In the genomic region with DNA sequence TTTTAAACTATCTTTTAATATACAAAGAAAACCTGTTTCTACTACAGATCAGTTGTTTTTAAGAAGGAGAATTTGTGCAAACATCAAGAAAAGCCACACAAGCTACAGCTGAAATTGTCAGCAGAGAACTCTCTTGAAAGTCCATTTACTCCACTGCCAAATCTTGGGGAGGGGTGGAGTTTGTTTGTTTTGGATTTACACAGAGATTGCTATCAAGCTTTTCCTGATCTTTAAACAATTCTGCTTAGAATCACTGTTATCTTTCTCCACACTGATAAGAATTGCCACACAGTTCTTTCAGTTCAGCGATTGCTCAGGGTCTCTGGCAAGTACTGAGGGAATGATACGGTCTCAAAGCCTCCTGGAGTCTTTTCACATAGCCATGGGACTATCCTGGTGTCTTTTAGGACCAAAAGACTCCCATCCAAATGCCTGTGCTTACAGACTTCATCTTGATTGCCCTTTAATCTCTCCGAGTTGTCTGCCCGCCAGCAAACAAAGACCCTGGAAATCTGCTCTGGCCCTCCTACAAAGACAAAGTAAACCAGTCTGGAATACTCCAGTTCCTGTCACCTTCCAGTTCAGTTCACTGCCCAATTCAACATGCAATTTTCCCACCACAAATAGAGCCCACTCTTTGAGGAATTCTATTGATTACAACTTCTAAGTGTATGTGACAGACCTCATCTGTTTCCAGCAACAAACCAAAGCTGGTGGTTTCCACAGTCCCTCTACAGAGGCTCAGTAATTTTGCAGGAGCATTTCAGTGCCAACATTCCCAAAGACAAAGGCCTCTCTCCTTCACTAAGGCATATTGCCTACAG, we compare ENCODE assay signal across 17 mouse cellular contexts. TPM values are rescaled to one million over a fixed set of nuclear protein-coding genes. Genes with fewer than 3 reads are reported as not detected.
A peak's percentile ranks its signal among the peaks of the same experiment; 100 is the strongest.
DNase-seq lines count a peak whose midpoint lies in the region; ATAC-seq lines count a peak whose summit lies in the region.
"Had no signal": no experiment of that assay in that cellular context is flagged by ENCODE, and none has a peak within 500 bp of the region (broad histone marks: within the 10 kb centered on the region; RNA-seq: fewer than 3 reads in every experiment).

No protein-coding gene starts in this region.

- H3K4me2 ChIP-seq in hindbrain, embryonic 11.5 days (replicated peaks; ENCODE audit: low read depth, low read length) = no peak overlapping the region
- H3K4me2 ChIP-seq in hindbrain, embryonic 15.5 days = no peak overlapping the region
- H3K4me2 ChIP-seq in neural tube, embryonic 13.5 days = no peak overlapping the region
- no peak overlapping the region for H3K4me2 ChIP-seq in intestine, embryonic 15.5 days (replicated peaks)
- H3K4me2 ChIP-seq: embryonic facial prominence, embryonic 15.5 days had no signal

- H3K27ac ChIP-seq in hindbrain, embryonic 11.5 days (ENCODE audit: low read depth, low read length) = no peak overlapping the region
- H3K27ac ChIP-seq in hindbrain, embryonic 10.5 days = no peak overlapping the region
- H3K27ac ChIP-seq in hindbrain, embryonic 15.5 days (replicated peaks) = no peak overlapping the region
- no peak overlapping the region for H3K27ac ChIP-seq in neural tube, embryonic 13.5 days (replicated peaks)
- H3K27ac ChIP-seq in intestine, embryonic 15.5 days = no peak overlapping the region
- H3K27ac ChIP-seq: embryonic facial prominence, embryonic 15.5 days had no signal

- no peak for ATAC-seq in hindbrain, embryonic 11.5 days (ENCODE audit: low FRiP score)
- ATAC-seq in hindbrain, embryonic 15.5 days (ENCODE audit: low FRiP score, low read depth) = peak; percentile 51; the same call in 1 of the 2 replicates
- ATAC-seq in neural tube, embryonic 13.5 days (ENCODE audit: low read depth) = peak; percentile 49
- no peak for ATAC-seq in cerebellum, adult (ENCODE audit: insufficient number of reproducible peaks, low FRiP score, low TSS enrichment)
- ATAC-seq in intestine, embryonic 15.5 days = no peak

- H3K27me3 ChIP-seq in hindbrain, embryonic 11.5 days (ENCODE audit: control insufficient read depth, insufficient read depth, low read length) = peaks cover 23% of the 10 kb centered on the region; the same call in 1 of the 2 replicates
- peaks cover 78% of the 10 kb centered on the region for H3K27me3 ChIP-seq in hindbrain, embryonic 10.5 days (ENCODE audit: insufficient read depth, poor library complexity, severe bottlenecking)
- peaks cover 34% of the 10 kb centered on the region for H3K27me3 ChIP-seq in hindbrain, embryonic 15.5 days
- peaks cover 66% of the 10 kb centered on the region for H3K27me3 ChIP-seq in neural tube, embryonic 13.5 days
- no peaks in the 10 kb centered on the region for H3K27me3 ChIP-seq in intestine, embryonic 15.5 days (replicated peaks)
- H3K27me3 ChIP-seq: embryonic facial prominence, embryonic 15.5 days had no signal

- no peaks in the 10 kb centered on the region for H3K4me1 ChIP-seq in hindbrain, embryonic 11.5 days (replicated peaks; ENCODE audit: control insufficient read depth, insufficient read depth, low read length)
- H3K4me1 ChIP-seq in hindbrain, embryonic 10.5 days (replicated peaks) = peaks cover 5% of the 10 kb centered on the region
- peaks cover 12% of the 10 kb centered on the region for H3K4me1 ChIP-seq in hindbrain, embryonic 15.5 days (replicated peaks)
- H3K4me1 ChIP-seq in neural tube, embryonic 13.5 days (replicated peaks) = peaks cover 14% of the 10 kb centered on the region; the same call in 1 of the 2 replicates
- no peaks in the 10 kb centered on the region for H3K4me1 ChIP-seq in intestine, embryonic 15.5 days (replicated peaks)

- no peak overlapping the region for H3K4me3 ChIP-seq in hindbrain, embryonic 11.5 days (ENCODE audit: low read depth, low read length)
- no peak overlapping the region for H3K4me3 ChIP-seq in hindbrain, embryonic 10.5 days
- no peak overlapping the region for H3K4me3 ChIP-seq in hindbrain, embryonic 15.5 days
- no peak overlapping the region for H3K4me3 ChIP-seq in neural tube, embryonic 13.5 days
- no peak overlapping the region for H3K4me3 ChIP-seq in intestine, embryonic 15.5 days (replicated peaks)
- H3K4me3 ChIP-seq: embryonic facial prominence, embryonic 15.5 days; myocyte had no signal

- peak; percentile 6 for DNase-seq in hindbrain, embryonic 11.5 days (ENCODE audit: low spot score)
- DNase-seq in hindbrain, embryonic 10.5 days (ENCODE audit: low spot score) = no peak
- peak; percentile 3 for DNase-seq in embryo, embryonic 11 days
- DNase-seq in adrenal gland, postnatal 10 days = no peak
- DNase-seq: adrenal gland, adult 8-10 months; cerebellum, adult 11-12 months; left cerebral cortex, postnatal 4 days; right cerebral cortex, adult 18-20 months had no signal

- 49% methylated on average over 4 of the region's 4 CpGs for WGBS in hindbrain, embryonic 11.5 days
- WGBS in hindbrain, embryonic 10.5 days = 33% methylated on average over 4 of the region's 4 CpGs
- WGBS in hindbrain, embryonic 15.5 days = 39% methylated on average over 4 of the region's 4 CpGs
- WGBS in neural tube, embryonic 13.5 days = 29% methylated on average over 4 of the region's 4 CpGs
- 45% methylated on average over 4 of the region's 4 CpGs for WGBS in intestine, embryonic 15.5 days

- H3K36me3 ChIP-seq in hindbrain, embryonic 11.5 days (ENCODE audit: control insufficient read depth, insufficient read depth, low read length) = no peaks in the 10 kb centered on the region
- H3K36me3 ChIP-seq in hindbrain, embryonic 10.5 days = no peaks in the 10 kb centered on the region
- no peaks in the 10 kb centered on the region for H3K36me3 ChIP-seq in hindbrain, embryonic 15.5 days
- H3K36me3 ChIP-seq in neural tube, embryonic 13.5 days = no peaks in the 10 kb centered on the region
- H3K36me3 ChIP-seq in intestine, embryonic 15.5 days = no peaks in the 10 kb centered on the region
- H3K36me3 ChIP-seq: embryonic facial prominence, embryonic 15.5 days had no signal

- no peak overlapping the region for H3K9ac ChIP-seq in hindbrain, embryonic 11.5 days (ENCODE audit: low read depth, low read length)
- H3K9ac ChIP-seq in hindbrain, embryonic 15.5 days = no peak overlapping the region
- H3K9ac ChIP-seq in neural tube, embryonic 13.5 days = no peak overlapping the region
- no peak overlapping the region for H3K9ac ChIP-seq in intestine, embryonic 15.5 days
- H3K9ac ChIP-seq: embryonic facial prominence, embryonic 15.5 days had no signal

- no peaks in the 10 kb centered on the region for H3K9me3 ChIP-seq in hindbrain, embryonic 11.5 days (ENCODE audit: control insufficient read depth, low read length)
- H3K9me3 ChIP-seq in hindbrain, embryonic 10.5 days = no peaks in the 10 kb centered on the region
- H3K9me3 ChIP-seq in hindbrain, embryonic 15.5 days = no peaks in the 10 kb centered on the region
- no peaks in the 10 kb centered on the region for H3K9me3 ChIP-seq in neural tube, embryonic 13.5 days
- no peaks in the 10 kb centered on the region for H3K9me3 ChIP-seq in intestine, embryonic 15.5 days
- H3K9me3 ChIP-seq: embryonic facial prominence, embryonic 15.5 days had no signal

RNA-seq across cellular contexts. Expression of a gene that starts 34.1 kb away (rescaled TPM):
- polyA plus RNA-seq in hindbrain, embryonic 11.5 days (2014; fragmentation: Nextera tagmentation; extraction: Ambion mirVana) = not detected in 2 replicates
- polyA plus RNA-seq in hindbrain, embryonic 10.5 days (2016; fragmentation: Nextera tagmentation; extraction: Ambion mirVana) = not detected in 2 replicates
- not detected in 2 replicates for polyA plus RNA-seq in hindbrain, embryonic 15.5 days (2015; fragmentation: Nextera tagmentation; extraction: Ambion mirVana)
- not detected in 2 replicates for polyA plus RNA-seq in neural tube, embryonic 13.5 days (2015; fragmentation: Nextera tagmentation; extraction: Ambion mirVana)
- total RNA-seq in adrenal gland, postnatal 10 days (2021) = not detected
- not detected in 2 replicates for polyA plus RNA-seq in intestine, embryonic 15.5 days (2015; fragmentation: Nextera tagmentation; extraction: Ambion mirVana)
- total RNA-seq: adrenal gland, adult 8-10 months; gastrocnemius, adult 18-20 months; layer of hippocampus, adult 8-10 months; left cerebral cortex, postnatal 4 days had no signal
- polyA plus RNA-seq: embryonic facial prominence, embryonic 15.5 days; heart, embryonic 14.5 days; myocyte had no signal

Comparison
In these comparisons a context has a peak if more than half of its experiments do, and no peak if none do; other contexts are left out.
1. ATAC-seq: peak in hindbrain, embryonic 15.5 days (single experiment) and neural tube, embryonic 13.5 days (single experiment); none in hindbrain, embryonic 11.5 days (single experiment), cerebellum, adult (single experiment) and intestine, embryonic 15.5 days (single experiment).
2. DNase-seq: peak in hindbrain, embryonic 11.5 days (single experiment) and embryo, embryonic 11 days (single experiment); none in hindbrain, embryonic 10.5 days (single experiment) and adrenal gland, postnatal 10 days (single experiment).